9 mouse cellular contexts compared by ENCODE assay signal in genomic region chr12:55831101-55831500, GRCm38 (mm10). TPM values are rescaled to one million over a fixed set of nuclear protein-coding genes. Genes with fewer than 3 reads are reported as not detected.
A peak's percentile ranks its signal among the peaks of the same experiment; 100 is the strongest.
DNase-seq lines count a peak whose midpoint lies in the region; ATAC-seq and TF ChIP-seq lines count a peak whose summit lies in the region.
"Had no signal": no experiment of that assay in that cellular context is flagged by ENCODE, and none has a peak within 500 bp of the region (broad histone marks: within the 10 kb centered on the region; RNA-seq: fewer than 3 reads in every experiment).

No protein-coding gene starts in this region.

- no peak for ATAC-seq in intestine, postnatal 0 days
- ATAC-seq in intestine, embryonic 15.5 days, result no peak
- ATAC-seq in hematopoietic stem cell, adult 5-6 weeks (replicated peaks in 1 of 2; ENCODE audit: insufficient read depth in 1 of 2, low FRiP score in 2 of 2, low TSS enrichment in 1 of 2, low read depth in 1 of 2, poor library complexity in 2 of 2, severe bottlenecking in 2 of 2), result peak; percentile 37 to 67

- intact Hi-C loops in left cerebral cortex, postnatal 4 days (cut with DNase I), result loop anchor here (10.0 kb wide), 2 partner anchors 336 to 516 kb away; partner anchors contain the start of gene Nfkbia

- WGBS in intestine, postnatal 0 days, result 31% methylated on average over 2 of the region's 2 CpGs
- 21% methylated on average over 2 of the region's 2 CpGs for WGBS in intestine, embryonic 15.5 days
- 24% methylated on average over 2 of the region's 2 CpGs for WGBS in embryonic facial prominence, embryonic 10.5 days

- no peaks in the 10 kb centered on the region for H3K36me3 ChIP-seq in intestine, postnatal 0 days (ENCODE audit: control insufficient read depth, insufficient read depth)
- H3K36me3 ChIP-seq in intestine, embryonic 15.5 days, result no peaks in the 10 kb centered on the region
- H3K36me3 ChIP-seq in embryonic facial prominence, embryonic 10.5 days (replicated peaks), result no peaks in the 10 kb centered on the region
- H3K36me3 ChIP-seq: midbrain, embryonic 12.5 days had no signal

- no peak overlapping the region for H3K9ac ChIP-seq in intestine, postnatal 0 days (ENCODE audit: low read depth, low read length)
- no peak overlapping the region for H3K9ac ChIP-seq in intestine, embryonic 15.5 days
- H3K9ac ChIP-seq: midbrain, embryonic 12.5 days had no signal

- H3K27me3 ChIP-seq in intestine, postnatal 0 days (replicated peaks; ENCODE audit: control insufficient read depth, insufficient read depth, low read length), result no peaks in the 10 kb centered on the region
- no peaks in the 10 kb centered on the region for H3K27me3 ChIP-seq in intestine, embryonic 15.5 days (replicated peaks)
- H3K27me3 ChIP-seq in embryonic facial prominence, embryonic 10.5 days (replicated peaks; ENCODE audit: low read depth, poor library complexity, severe bottlenecking), result no peaks in the 10 kb centered on the region
- H3K27me3 ChIP-seq: midbrain, embryonic 12.5 days had no signal

- H3K4me1 ChIP-seq in intestine, postnatal 0 days (replicated peaks; ENCODE audit: control insufficient read depth, insufficient read depth, low read length), result no peaks in the 10 kb centered on the region
- no peaks in the 10 kb centered on the region for H3K4me1 ChIP-seq in intestine, embryonic 15.5 days (replicated peaks)
- no peaks in the 10 kb centered on the region; the same call in 1 of the 2 replicates for H3K4me1 ChIP-seq in embryonic facial prominence, embryonic 10.5 days
- H3K4me1 ChIP-seq: midbrain, embryonic 12.5 days had no signal

- H3K9me3 ChIP-seq in intestine, postnatal 0 days (ENCODE audit: control insufficient read depth), result no peaks in the 10 kb centered on the region
- no peaks in the 10 kb centered on the region for H3K9me3 ChIP-seq in intestine, embryonic 15.5 days
- H3K9me3 ChIP-seq in embryonic facial prominence, embryonic 10.5 days, result no peaks in the 10 kb centered on the region
- H3K9me3 ChIP-seq: midbrain, embryonic 12.5 days had no signal

- peak; percentile 82 for DNase-seq in adrenal gland, postnatal 14 days
- peak; percentile 58 for DNase-seq in embryonic facial prominence, embryonic 10.5 days (ENCODE audit: low spot score)
- peak; percentile 57 for DNase-seq in left cerebral cortex, postnatal 4 days
- peak; percentile 32 for DNase-seq in ovary, adult 18-20 months (ENCODE audit: low spot score)
- DNase-seq in thymus, postnatal 10 days (ENCODE audit: low spot score in 2 of 2), result peak; percentile 29 to 63

- H3K4me2 ChIP-seq in intestine, postnatal 0 days (replicated peaks; ENCODE audit: low read depth), result no peak overlapping the region
- H3K4me2 ChIP-seq in intestine, embryonic 15.5 days (replicated peaks), result no peak overlapping the region
- H3K4me2 ChIP-seq: midbrain, embryonic 12.5 days had no signal

- TF ChIP-seq CTCF in intestine, postnatal 0 days (IDR thresholded peaks at IDR 0.05; ENCODE audit: low read depth), result peak; percentile 85

- no peak overlapping the region for H3K4me3 ChIP-seq in intestine, postnatal 0 days (ENCODE audit: low read depth, low read length)
- H3K4me3 ChIP-seq in intestine, embryonic 15.5 days (replicated peaks), result no peak overlapping the region
- H3K4me3 ChIP-seq in embryonic facial prominence, embryonic 10.5 days, result no peak overlapping the region
- H3K4me3 ChIP-seq: midbrain, embryonic 12.5 days had no signal

- no peak overlapping the region for H3K27ac ChIP-seq in intestine, postnatal 0 days (ENCODE audit: low read depth, low read length)
- no peak overlapping the region for H3K27ac ChIP-seq in intestine, embryonic 15.5 days
- H3K27ac ChIP-seq in embryonic facial prominence, embryonic 10.5 days (replicated peaks), result no peak overlapping the region
- H3K27ac ChIP-seq: midbrain, embryonic 12.5 days had no signal

RNA-seq across cellular contexts. Expression of gene Brms1l, which starts 5.0 kb away (rescaled TPM):
- 10.9 and 11.9 TPM in 2 replicates for polyA plus RNA-seq in intestine, postnatal 0 days (2015; fragmentation: Nextera tagmentation; extraction: Ambion mirVana)
- polyA plus RNA-seq in intestine, embryonic 15.5 days (2015; fragmentation: Nextera tagmentation; extraction: Ambion mirVana), result 27.0 and 28.0 TPM in 2 replicates
- total RNA-seq in adrenal gland, postnatal 14 days (2021), result 43.1 and 44.6 TPM in 2 replicates
- polyA plus RNA-seq in embryonic facial prominence, embryonic 10.5 days (2016; fragmentation: Nextera tagmentation; extraction: Ambion mirVana), result 42.4 and 45.3 TPM in 2 replicates
- total RNA-seq in hematopoietic stem cell, adult 5-6 weeks (2017), result 14.9 and 23.7 TPM in 2 replicates
- 10 to 100 TPM; 68.9 to 71.3 TPM for total RNA-seq in left cerebral cortex, postnatal 4 days (2021)

RNA-seq across cellular contexts. Expression of gene Ralgapa1, which starts 10.1 kb away (rescaled TPM):
- 7.7 and 7.8 TPM in 2 replicates for polyA plus RNA-seq in intestine, postnatal 0 days (2015; fragmentation: Nextera tagmentation; extraction: Ambion mirVana)
- 12.6 and 14.3 TPM in 2 replicates for polyA plus RNA-seq in intestine, embryonic 15.5 days (2015; fragmentation: Nextera tagmentation; extraction: Ambion mirVana)
- total RNA-seq in adrenal gland, postnatal 14 days (2021), result 74.2 and 85.0 TPM in 2 replicates
- polyA plus RNA-seq in embryonic facial prominence, embryonic 10.5 days (2016; fragmentation: Nextera tagmentation; extraction: Ambion mirVana), result 9.7 and 11.0 TPM in 2 replicates
- 50.8 and 62.3 TPM in 2 replicates for total RNA-seq in hematopoietic stem cell, adult 5-6 weeks (2017)
- 100 to 1,000 TPM; 113 to 116 TPM for total RNA-seq in left cerebral cortex, postnatal 4 days (2021)

Comparison
In these comparisons a context has a peak if more than half of its experiments do, and no peak if none do; other contexts are left out.
1. ATAC-seq: peak in hematopoietic stem cell, adult 5-6 weeks (2 of 2); none in intestine, postnatal 0 days (single experiment) and intestine, embryonic 15.5 days (single experiment).
2. DNase-seq: peak in every context shown above with its lines; median percentile 82 in adrenal gland, postnatal 14 days; 58 in embryonic facial prominence, embryonic 10.5 days; 57 in left cerebral cortex, postnatal 4 days; 46 in thymus, postnatal 10 days; 32 in ovary, adult 18-20 months.